Mouse (Mus musculus): ENCODE measurements around the gene Dnm3.

GRCm38 (mm10) chr1:162223258-162223940, 254.4 kb downstream of the Dnm3 start:
- no peak for TF ChIP-seq CTCF (IDR thresholded peaks at IDR 0.05; ENCODE audit: control insufficient read depth, insufficient read depth, low read length)
- no peak for TF ChIP-seq POLR2A (IDR thresholded peaks at IDR 0.05; ENCODE audit: borderline replicate concordance, control insufficient read depth, low read depth, low read length)
